Mouse (Mus musculus): ENCODE measurements around the gene Olfr1411.

DNA sequence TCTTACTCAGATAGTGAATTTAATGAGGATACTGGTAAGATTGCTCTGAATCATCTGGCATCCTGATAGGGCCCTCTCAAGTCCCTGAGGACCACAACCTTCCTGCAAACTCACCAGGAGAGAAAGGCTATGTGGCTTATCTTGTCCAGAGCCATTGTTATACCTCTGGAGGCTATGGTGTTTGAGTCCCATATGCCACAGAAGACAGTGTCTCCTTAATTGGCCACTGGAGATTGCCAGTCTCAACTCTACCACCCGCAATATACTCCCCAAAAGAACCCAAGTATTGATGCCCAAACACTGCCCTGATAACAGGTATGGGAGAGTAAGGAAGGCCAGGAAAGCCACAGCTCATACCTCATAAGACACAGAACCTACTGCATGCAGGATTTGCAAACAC is 11.3 kb downstream of the Olfr1411 start, which contains the start of gene Olfr1410:
- TF ChIP-seq CTCF (IDR thresholded peaks at IDR 0.05 in 2 of 3, conservative IDR thresholded peaks at IDR 0.05 in 1 of 3; ENCODE audit: control insufficient read depth in 1 of 3, insufficient read depth in 1 of 3, low read depth in 2 of 3, low read length in 3 of 3, poor library complexity in 1 of 3, severe bottlenecking in 1 of 3) (no peak), POLR2A (IDR thresholded peaks at IDR 0.05; ENCODE audit: control insufficient read depth in 1 of 2, insufficient read depth in 1 of 2, low read depth in 1 of 2, low read length in 2 of 2, poor library complexity in 1 of 2) (no peak), CHD1 (IDR thresholded peaks at IDR 0.05; ENCODE audit: low read depth, low read length) (no peak), MAX (IDR thresholded peaks at IDR 0.05; ENCODE audit: low read length) (no peak), GATA1 (IDR thresholded peaks at IDR 0.05; ENCODE audit: low read depth, low read length) (no peak), POLR2AphosphoS2 (IDR thresholded peaks at IDR 0.05; ENCODE audit: low read length) (no peak), CHD2 (IDR thresholded peaks at IDR 0.05; ENCODE audit: low read length) (no peak), E2F4 (IDR thresholded peaks at IDR 0.05; ENCODE audit: borderline replicate concordance, low read depth, low read length) (no peak), MAZ (IDR thresholded peaks at IDR 0.05; ENCODE audit: low read depth, low read length) (no peak), MAFK (IDR thresholded peaks at IDR 0.05; ENCODE audit: borderline replicate concordance, low read depth, low read length) (no peak), RAD21 (IDR thresholded peaks at IDR 0.05; ENCODE audit: low read depth, low read length) (no peak), BHLHE40 (IDR thresholded peaks at IDR 0.05; ENCODE audit: borderline replicate concordance, low read depth, low read length) (no peak), TAL1 (IDR thresholded peaks at IDR 0.05; ENCODE audit: low read length) (no peak)
